Mouse (Mus musculus) ES-Bruce4 (cell line): Measurements from ENCODE around the gene Ceacam15. TPM values are rescaled to one million over a fixed set of nuclear protein-coding genes. Genes with fewer than 3 reads are reported as not detected.
"Not testable (repeated sequence)": the region's sequence is repeated elsewhere in the genome, so short reads cannot be mapped to it uniquely, and the experiment has no call there.

Source experiments
- H3K27ac ChIP-seq: 2 replicates; pipeline ENCODE4 v1.5.1; 2012; ENCODE audit warnings: low read length, inconsistent platforms; ENCODE audit not compliant: insufficient read depth
- H3K27me3 ChIP-seq: 2 replicates; pipeline ENCODE4 v1.6.1; 2012; ENCODE audit warnings: mild to moderate bottlenecking, low read length, inconsistent platforms; ENCODE audit not compliant: control insufficient read depth, poor library complexity, insufficient read depth, severe bottlenecking
- H3K36me3 ChIP-seq: 2 replicates; pipeline ENCODE4 v1.6.1; 2012; ENCODE audit warnings: inconsistent platforms, mild to moderate bottlenecking, low read length, moderate library complexity; ENCODE audit not compliant: control insufficient read depth, poor library complexity, insufficient read depth, severe bottlenecking
- H3K4me1 ChIP-seq: one replicate; pipeline ENCODE4 v1.8.1; 2011; ENCODE audit warnings: low read length; ENCODE audit not compliant: control insufficient read depth, insufficient read depth
- H3K4me3 ChIP-seq: 2 replicates; pipeline ENCODE4 v1.5.1; 2011; ENCODE audit warnings: low read depth, mild to moderate bottlenecking, low read length
- H3K9ac ChIP-seq: 2 replicates; pipeline ENCODE4 v1.6.1; 2012; ENCODE audit warnings: low read depth, mild to moderate bottlenecking, inconsistent platforms; ENCODE audit not compliant: poor library complexity, severe bottlenecking
- H3K9me3 ChIP-seq: replicated peaks from 2 replicates; pipeline ENCODE4 v1.6.1; 2012; ENCODE audit warnings: mild to moderate bottlenecking, low read length, inconsistent platforms; ENCODE audit not compliant: control insufficient read depth, poor library complexity, insufficient read depth, severe bottlenecking
- CTCF ChIP-seq: IDR thresholded peaks from one replicate; pipeline ENCODE4 v1.8.1; 2011; ENCODE audit warnings: low read depth, low read length
- EP300 ChIP-seq: IDR thresholded peaks from 2 replicates; pipeline ENCODE4 v1.6.1; 2011; ENCODE audit warnings: low read depth, low read length; ENCODE audit not compliant: insufficient read depth
- POLR2A ChIP-seq: IDR thresholded peaks from one replicate; pipeline ENCODE4 v1.8.1; 2011; ENCODE audit warnings: low read length; ENCODE audit not compliant: insufficient read depth
- polyA plus RNA-seq: library from polyadenylated mRNA; stranded (reverse); fragments of >200 nt; gene quantifications from 2 replicates; pipeline ENCODE4 v1.2.4, GENCODE M21; 2011; ENCODE audit warnings: low read depth; ENCODE audit not compliant: missing spikeins, insufficient read depth, insufficient read length

Ceacam15 gene
- polyA plus RNA-seq, 1 experiment = not detected

GRCm38 (mm10) chr7:16673823-16674222 lies 1.7 kb downstream of the Ceacam15 start:
- TF ChIP-seq CTCF (no peak), POLR2A (no peak), EP300 (no peak)
- Histone ChIP-seq H3K9me3 (no peaks in the 10 kb centered on the region), H3K27me3 (no peaks in the 10 kb centered on the region), H3K36me3 (no peaks in the 10 kb centered on the region), H3K4me1 (no peaks in the 10 kb centered on the region), H3K4me3 (no peak overlapping the region), H3K27ac (no peak overlapping the region), H3K9ac (no peak overlapping the region)

- H3K9me3 ChIP-seq, H3K9ac ChIP-seq, H3K36me3 ChIP-seq, H3K4me3 ChIP-seq, H3K27me3 ChIP-seq, H3K27ac ChIP-seq, H3K4me1 ChIP-seq: not testable (repeated sequence)
Observed at GRCm38 (mm10) chr7:16668331-16668930, 7.1 kb downstream of the Ceacam15 start.

- Histone ChIP-seq H3K27me3 (no peaks in the 10 kb centered on the region), H3K36me3 (no peaks in the 10 kb centered on the region), H3K4me3 (no peak overlapping the region), H3K9me3 (0 out of 2 replicates have a peak, but pooled peaks cover 4% of the 10 kb centered on the region), H3K9ac (no peak overlapping the region), H3K27ac (no peak overlapping the region), H3K4me1 (no peaks in the 10 kb centered on the region)
- TF ChIP-seq CTCF (no peak), EP300 (no peak), POLR2A (no peak)
Observed at GRCm38 (mm10) chr7:16644260-16644659, 31.2 kb downstream of the Ceacam15 start.

GRCm38 (mm10) chr7:16643106-16643505 lies 32.4 kb downstream of the Ceacam15 start:
- H3K9ac ChIP-seq, H3K36me3 ChIP-seq, H3K27ac ChIP-seq, H3K27me3 ChIP-seq, H3K9me3 ChIP-seq, H3K4me3 ChIP-seq, H3K4me1 ChIP-seq: not testable (repeated sequence)

DNA sequence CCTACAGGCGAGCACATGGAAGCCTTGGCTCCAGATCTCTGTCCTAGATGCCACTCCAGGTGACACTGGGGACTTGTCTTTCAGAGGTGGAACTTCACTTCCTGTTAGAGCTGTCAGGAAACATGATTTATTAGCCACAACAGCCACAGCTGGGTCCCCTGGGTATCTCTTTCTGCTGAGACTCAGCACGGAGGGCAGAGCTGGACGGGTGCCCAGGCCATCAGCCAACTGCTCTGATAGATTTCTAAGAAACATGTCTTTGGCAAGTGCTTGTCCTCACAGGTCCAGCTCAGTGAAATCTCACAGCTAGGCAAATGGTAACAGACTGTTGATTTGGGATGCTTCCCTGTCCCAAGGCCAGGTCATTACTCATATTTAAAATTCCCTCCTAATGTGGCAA lies 36.5 kb downstream of the Ceacam15 start:
- no peak overlapping the region for H3K9ac ChIP-seq
- H3K36me3 ChIP-seq = no peaks in the 10 kb centered on the region
- 0 out of 2 replicates have a peak, but pooled peaks cover 4% of the 10 kb centered on the region for H3K9me3 ChIP-seq
- H3K4me1 ChIP-seq = no peaks in the 10 kb centered on the region
- TF ChIP-seq CTCF = no peak
- TF ChIP-seq POLR2A = no peak
- TF ChIP-seq EP300 = no peak
- H3K27ac ChIP-seq = no peak overlapping the region
- H3K4me3 ChIP-seq = no peak overlapping the region
- H3K27me3 ChIP-seq = no peaks in the 10 kb centered on the region

DNA sequence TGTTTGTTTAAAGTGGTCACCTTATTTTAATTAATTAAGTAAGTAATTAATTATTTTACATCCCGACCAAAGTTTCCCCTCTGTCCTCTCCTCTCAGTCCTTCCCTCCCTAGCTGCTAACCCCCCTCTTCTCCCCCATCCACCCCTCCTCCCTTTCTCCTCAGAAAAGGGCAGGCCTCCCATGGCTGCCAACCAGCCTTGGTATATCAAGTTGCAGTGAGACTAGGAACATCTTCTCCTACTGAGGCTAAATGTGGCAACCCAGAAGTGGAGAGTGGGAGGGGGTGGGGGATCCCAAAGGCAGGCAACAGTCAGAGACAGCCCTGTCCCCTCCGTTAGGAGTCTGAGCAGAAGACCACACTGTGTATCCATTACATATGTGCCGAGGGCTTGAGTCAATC lies 40.4 kb downstream of the Ceacam15 start:
- TF ChIP-seq CTCF (no peak), EP300 (no peak), POLR2A (no peak)
- H3K36me3 ChIP-seq = no peaks in the 10 kb centered on the region
- no peak overlapping the region for H3K9ac ChIP-seq
- no peak overlapping the region for H3K4me3 ChIP-seq
- H3K27ac ChIP-seq = no peak overlapping the region
- no peaks in the 10 kb centered on the region for H3K27me3 ChIP-seq
- H3K9me3 ChIP-seq = no peaks in the 10 kb centered on the region
- no peaks in the 10 kb centered on the region for H3K4me1 ChIP-seq

DNA sequence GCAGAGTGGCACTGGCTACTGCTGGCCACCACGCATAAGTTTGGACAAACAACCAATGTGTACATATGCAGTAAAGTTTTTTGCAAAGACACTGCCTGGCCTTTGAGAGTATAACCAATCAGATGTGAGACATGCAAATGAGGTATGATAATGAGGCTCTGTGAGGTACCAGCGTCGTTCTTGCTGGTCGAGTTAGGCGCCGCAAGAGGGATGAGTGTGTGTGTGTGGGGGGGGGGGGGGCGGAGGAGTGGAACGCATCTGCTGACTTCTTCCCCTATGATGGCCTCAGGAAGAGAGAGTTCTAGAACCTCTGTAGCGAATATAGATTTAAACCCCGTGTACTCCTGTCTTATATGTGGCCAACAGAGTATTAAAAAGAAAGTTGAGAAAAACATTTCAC lies 41.6 kb downstream of the Ceacam15 start:
- H3K4me3 ChIP-seq, H3K9me3 ChIP-seq, H3K4me1 ChIP-seq, H3K9ac ChIP-seq, H3K36me3 ChIP-seq, H3K27me3 ChIP-seq, H3K27ac ChIP-seq: not testable (repeated sequence)
